Mouse (Mus musculus): ENCODE measurements around the gene Tmod2.

DNA sequence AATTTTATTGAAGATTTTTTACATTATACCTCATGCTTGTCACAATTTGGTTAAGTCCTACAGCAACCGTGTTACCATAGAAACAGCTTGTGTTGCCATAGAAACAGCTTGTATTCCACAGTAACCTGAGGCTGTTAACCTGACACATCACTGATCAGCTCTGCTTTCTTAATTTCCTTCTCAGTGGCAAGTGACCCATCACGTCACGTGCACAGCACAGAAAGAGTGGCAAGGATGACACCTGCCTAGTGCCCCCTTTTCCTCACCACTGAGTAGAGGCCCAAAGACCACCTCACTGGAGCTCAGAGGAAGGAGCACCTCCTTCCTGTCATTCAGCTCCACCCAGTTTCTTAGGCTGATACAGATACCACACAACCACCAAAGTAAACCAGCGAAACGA is 17.6 kb downstream of the Tmod2 start:
- no peak for TF ChIP-seq E2F4 (IDR thresholded peaks at IDR 0.05; ENCODE audit: borderline replicate concordance, low read depth, low read length)
- TF ChIP-seq CTCF (IDR thresholded peaks at IDR 0.05 in 2 of 3, conservative IDR thresholded peaks at IDR 0.05 in 1 of 3; ENCODE audit: control insufficient read depth in 1 of 3, insufficient read depth in 1 of 3, low read depth in 2 of 3, low read length in 3 of 3, poor library complexity in 1 of 3, severe bottlenecking in 1 of 3) = no peak
- TF ChIP-seq POLR2A (IDR thresholded peaks at IDR 0.05; ENCODE audit: control insufficient read depth in 1 of 2, insufficient read depth in 1 of 2, low read depth in 1 of 2, low read length in 2 of 2, poor library complexity in 1 of 2) = no peak
- no peak for TF ChIP-seq MYB (IDR thresholded peaks at IDR 0.05; ENCODE audit: low read depth, low read length)
- TF ChIP-seq SMC3 (IDR thresholded peaks at IDR 0.05; ENCODE audit: low read depth, low read length) = no peak
- TF ChIP-seq MAFK (IDR thresholded peaks at IDR 0.05; ENCODE audit: borderline replicate concordance, low read depth, low read length) = no peak
- no peak for TF ChIP-seq HCFC1 (IDR thresholded peaks at IDR 0.05; ENCODE audit: low read depth, low read length)
- no peak for TF ChIP-seq MAX (IDR thresholded peaks at IDR 0.05; ENCODE audit: low read length)
- no peak for TF ChIP-seq USF1 (IDR thresholded peaks at IDR 0.05; ENCODE audit: low read depth, low read length)
- no peak for TF ChIP-seq ETS1 (IDR thresholded peaks at IDR 0.05; ENCODE audit: low read depth, low read length)
- TF ChIP-seq MYC (IDR thresholded peaks at IDR 0.05; ENCODE audit: low read depth, low read length) = no peak
- TF ChIP-seq ZKSCAN1 (IDR thresholded peaks at IDR 0.05; ENCODE audit: low read depth, low read length) = no peak
- no peak for TF ChIP-seq MEF2A (IDR thresholded peaks at IDR 0.05; ENCODE audit: extremely low read depth, insufficient replicate concordance, low read depth, low read length, poor library complexity, severe bottlenecking)

Data from MEL (cell line).